Mouse (Mus musculus): ENCODE measurements around the gene Itln1. TPM values are rescaled to one million over a fixed set of nuclear protein-coding genes. Genes with fewer than 3 reads are reported as not detected.

Gene Itln1
- polyA plus RNA-seq, 2 experiments, result not detected

GRCm38 (mm10) chr1:171531367-171531766 lies 3.7 kb downstream of the Itln1 start:
- ATAC-seq (ENCODE audit: insufficient read depth), result no peak
- H3K27ac ChIP-seq, result no peak overlapping the region
- no peaks in the 10 kb centered on the region for H3K27me3 ChIP-seq (ENCODE audit: control insufficient read depth, insufficient read depth, low read length)
- DNase-seq (ENCODE audit: low read depth in 3 of 3, low spot score in 3 of 3), result no peak
- H3K9ac ChIP-seq (replicated peaks), result no peak overlapping the region
- TF ChIP-seq CTCF (IDR thresholded peaks at IDR 0.05; ENCODE audit: low read depth), result no peak
- no peak for TF ChIP-seq EP300 (IDR thresholded peaks at IDR 0.05; ENCODE audit: low read depth)
- H3K9me3 ChIP-seq (ENCODE audit: control insufficient read depth, low read length), result no peaks in the 10 kb centered on the region
- peaks cover 0 to 3% of the 10 kb centered on the region in 2 experiments; a peak in 1 of 4 replicates for H3K4me1 ChIP-seq (replicated peaks; ENCODE audit: control insufficient read depth in 2 of 2, insufficient read depth in 2 of 2, low read length in 1 of 2)
- H3K4me2 ChIP-seq (ENCODE audit: low read depth), result no peak overlapping the region
- no peak overlapping the region for H3K4me3 ChIP-seq (ENCODE audit: insufficient read depth in 1 of 2, low read depth in 2 of 2, low read length in 2 of 2)
- 76% methylated on average over 4 of the region's 4 CpGs for WGBS (ENCODE audit: insufficient replicate concordance)
- H3K36me3 ChIP-seq (replicated peaks; ENCODE audit: control insufficient read depth, insufficient read depth, low read depth), result no peaks in the 10 kb centered on the region

GRCm38 (mm10) chr1:171515557-171515956 lies 19.5 kb downstream of the Itln1 start:
- H3K27ac ChIP-seq, result no peak overlapping the region
- H3K36me3 ChIP-seq (replicated peaks; ENCODE audit: control insufficient read depth, insufficient read depth, low read depth), result no peaks in the 10 kb centered on the region
- TF ChIP-seq CTCF (IDR thresholded peaks at IDR 0.05; ENCODE audit: low read depth) (no peak), EP300 (IDR thresholded peaks at IDR 0.05; ENCODE audit: low read depth) (no peak)
- H3K4me1 ChIP-seq (replicated peaks; ENCODE audit: control insufficient read depth in 2 of 2, insufficient read depth in 2 of 2, low read length in 1 of 2), result no peaks in the 10 kb centered on the region
- no peak for DNase-seq (ENCODE audit: low read depth in 3 of 3, low spot score in 3 of 3)
- no peaks in the 10 kb centered on the region for H3K9me3 ChIP-seq (ENCODE audit: control insufficient read depth, low read length)
- H3K4me2 ChIP-seq (ENCODE audit: low read depth), result no peak overlapping the region
- no peak for ATAC-seq (ENCODE audit: insufficient read depth)
- H3K27me3 ChIP-seq (ENCODE audit: control insufficient read depth, insufficient read depth, low read length), result no peaks in the 10 kb centered on the region
- no peak overlapping the region for H3K4me3 ChIP-seq (ENCODE audit: insufficient read depth in 1 of 2, low read depth in 2 of 2, low read length in 2 of 2)
- H3K9ac ChIP-seq (replicated peaks), result no peak overlapping the region
- WGBS (ENCODE audit: insufficient replicate concordance), result 64% methylated on average over 4 of the region's 4 CpGs

DNA sequence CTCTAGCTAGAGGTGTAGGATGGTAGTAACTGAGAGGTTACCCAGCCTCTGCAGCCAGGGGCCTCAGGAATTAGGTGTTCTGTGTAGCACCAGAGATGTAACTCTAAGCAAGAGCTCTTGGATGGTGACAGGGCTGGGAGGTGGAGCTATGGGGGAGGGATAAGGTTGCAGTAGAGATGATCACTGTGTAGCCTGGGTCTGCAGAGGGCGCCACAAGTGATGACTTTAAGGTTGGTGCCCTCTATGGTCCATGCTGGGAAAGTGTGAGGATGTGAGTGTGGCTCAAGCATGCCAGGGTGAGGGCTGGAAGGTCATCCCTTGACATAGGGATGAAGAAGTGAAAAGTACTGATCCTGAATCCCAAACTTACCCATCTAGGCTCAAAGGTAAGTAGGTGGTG lies 20.1 kb downstream of the Itln1 start:
- ATAC-seq (ENCODE audit: insufficient read depth), result no peak
- DNase-seq (ENCODE audit: low read depth in 3 of 3, low spot score in 3 of 3), result no peak
- no peak overlapping the region for H3K4me3 ChIP-seq (ENCODE audit: insufficient read depth in 1 of 2, low read depth in 2 of 2, low read length in 2 of 2)
- H3K4me1 ChIP-seq (replicated peaks; ENCODE audit: control insufficient read depth in 2 of 2, insufficient read depth in 2 of 2, low read length in 1 of 2), result no peaks in the 10 kb centered on the region
- 10% methylated on average over 1 of the region's 1 CpGs for WGBS (ENCODE audit: insufficient replicate concordance)
- H3K9ac ChIP-seq (replicated peaks), result no peak overlapping the region
- no peaks in the 10 kb centered on the region for H3K36me3 ChIP-seq (replicated peaks; ENCODE audit: control insufficient read depth, insufficient read depth, low read depth)
- no peak overlapping the region for H3K27ac ChIP-seq
- H3K4me2 ChIP-seq (ENCODE audit: low read depth), result no peak overlapping the region
- no peaks in the 10 kb centered on the region for H3K9me3 ChIP-seq (ENCODE audit: control insufficient read depth, low read length)
- no peaks in the 10 kb centered on the region for H3K27me3 ChIP-seq (ENCODE audit: control insufficient read depth, insufficient read depth, low read length)
- TF ChIP-seq EP300 (IDR thresholded peaks at IDR 0.05; ENCODE audit: low read depth) (no peak), CTCF (IDR thresholded peaks at IDR 0.05; ENCODE audit: low read depth) (peak; percentile 45; the same call in 1 of the 2 replicates)

DNA sequence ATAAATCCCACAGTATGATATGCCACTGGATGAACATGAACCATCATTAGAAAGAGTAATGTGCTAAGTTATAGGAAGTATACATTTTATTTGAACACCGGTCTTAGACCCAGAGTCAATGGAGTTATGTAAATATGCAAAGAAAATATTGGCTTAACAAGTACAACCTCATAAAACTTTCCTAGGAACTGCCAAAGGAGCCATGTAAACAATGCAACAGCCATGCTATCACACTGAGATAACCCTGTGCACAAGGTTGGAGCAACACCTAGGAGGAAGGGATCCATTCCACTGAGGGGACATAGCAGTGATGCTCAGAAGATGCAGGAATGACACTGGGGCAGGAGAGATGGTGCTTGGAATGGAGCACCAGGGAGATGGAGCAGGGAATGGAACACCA lies 21.3 kb downstream of the Itln1 start:
- WGBS (ENCODE audit: insufficient replicate concordance), result 78% methylated on average over 1 of the region's 1 CpGs
- H3K27ac ChIP-seq, result no peak overlapping the region
- no peaks in the 10 kb centered on the region for H3K27me3 ChIP-seq (ENCODE audit: control insufficient read depth, insufficient read depth, low read length)
- no peak for DNase-seq (ENCODE audit: low read depth in 3 of 3, low spot score in 3 of 3)
- no peak overlapping the region for H3K9ac ChIP-seq (replicated peaks)
- ATAC-seq (ENCODE audit: insufficient read depth), result no peak
- no peaks in the 10 kb centered on the region for H3K9me3 ChIP-seq (ENCODE audit: control insufficient read depth, low read length)
- H3K4me3 ChIP-seq (ENCODE audit: insufficient read depth in 1 of 2, low read depth in 2 of 2, low read length in 2 of 2), result no peak overlapping the region
- H3K4me1 ChIP-seq (replicated peaks; ENCODE audit: control insufficient read depth in 2 of 2, insufficient read depth in 2 of 2, low read length in 1 of 2), result no peaks in the 10 kb centered on the region
- H3K4me2 ChIP-seq (ENCODE audit: low read depth), result no peak overlapping the region
- TF ChIP-seq CTCF (IDR thresholded peaks at IDR 0.05; ENCODE audit: low read depth) (no peak), EP300 (IDR thresholded peaks at IDR 0.05; ENCODE audit: low read depth) (no peak)
- H3K36me3 ChIP-seq (replicated peaks; ENCODE audit: control insufficient read depth, insufficient read depth, low read depth), result no peaks in the 10 kb centered on the region

DNA sequence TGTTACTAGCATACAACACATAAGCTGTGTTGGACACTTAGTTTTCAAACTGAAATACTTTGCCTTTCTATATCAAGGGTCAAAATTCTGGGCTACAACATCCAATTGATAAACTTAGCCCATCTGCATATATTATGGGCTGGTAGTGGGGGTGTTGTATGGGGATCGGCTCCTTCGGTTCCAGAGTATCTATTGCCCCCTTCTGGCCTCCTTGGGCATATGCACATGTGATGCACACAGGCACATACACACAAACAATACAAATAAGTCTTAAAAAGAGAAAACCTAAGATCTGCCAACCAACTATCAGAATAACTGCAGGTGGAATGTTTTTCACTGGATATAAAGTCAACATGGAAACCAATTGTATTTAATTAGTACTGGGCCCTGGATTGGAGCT lies 21.9 kb downstream of the Itln1 start:
- DNase-seq (ENCODE audit: low read depth in 3 of 3, low spot score in 3 of 3) (no peak), ATAC-seq (ENCODE audit: insufficient read depth) (no peak)
- WGBS (ENCODE audit: insufficient replicate concordance), result 69% methylated on average over 2 of the region's 2 CpGs
- no peak overlapping the region for H3K4me3 ChIP-seq (ENCODE audit: insufficient read depth in 1 of 2, low read depth in 2 of 2, low read length in 2 of 2)
- H3K36me3 ChIP-seq (replicated peaks; ENCODE audit: control insufficient read depth, insufficient read depth, low read depth), result no peaks in the 10 kb centered on the region
- H3K4me2 ChIP-seq (ENCODE audit: low read depth), result no peak overlapping the region
- TF ChIP-seq EP300 (IDR thresholded peaks at IDR 0.05; ENCODE audit: low read depth), result no peak
- peak; percentile 38 for TF ChIP-seq CTCF (IDR thresholded peaks at IDR 0.05; ENCODE audit: low read depth)
- no peak overlapping the region for H3K9ac ChIP-seq (replicated peaks)
- H3K27ac ChIP-seq, result no peak overlapping the region
- H3K4me1 ChIP-seq (replicated peaks; ENCODE audit: control insufficient read depth in 2 of 2, insufficient read depth in 2 of 2, low read length in 1 of 2), result no peaks in the 10 kb centered on the region
- no peaks in the 10 kb centered on the region for H3K27me3 ChIP-seq (ENCODE audit: control insufficient read depth, insufficient read depth, low read length)
- H3K9me3 ChIP-seq (ENCODE audit: control insufficient read depth, low read length), result no peaks in the 10 kb centered on the region
